Mouse (Mus musculus): ENCODE data around the gene Gabrg2. TPM values are rescaled to one million over a fixed set of nuclear protein-coding genes. Genes with fewer than 3 reads are reported as not detected.

Gabrg2 gene
- polyA plus RNA-seq (2015; fragmentation: Nextera tagmentation; extraction: Ambion mirVana), result not detected in 2 replicates

DNA sequence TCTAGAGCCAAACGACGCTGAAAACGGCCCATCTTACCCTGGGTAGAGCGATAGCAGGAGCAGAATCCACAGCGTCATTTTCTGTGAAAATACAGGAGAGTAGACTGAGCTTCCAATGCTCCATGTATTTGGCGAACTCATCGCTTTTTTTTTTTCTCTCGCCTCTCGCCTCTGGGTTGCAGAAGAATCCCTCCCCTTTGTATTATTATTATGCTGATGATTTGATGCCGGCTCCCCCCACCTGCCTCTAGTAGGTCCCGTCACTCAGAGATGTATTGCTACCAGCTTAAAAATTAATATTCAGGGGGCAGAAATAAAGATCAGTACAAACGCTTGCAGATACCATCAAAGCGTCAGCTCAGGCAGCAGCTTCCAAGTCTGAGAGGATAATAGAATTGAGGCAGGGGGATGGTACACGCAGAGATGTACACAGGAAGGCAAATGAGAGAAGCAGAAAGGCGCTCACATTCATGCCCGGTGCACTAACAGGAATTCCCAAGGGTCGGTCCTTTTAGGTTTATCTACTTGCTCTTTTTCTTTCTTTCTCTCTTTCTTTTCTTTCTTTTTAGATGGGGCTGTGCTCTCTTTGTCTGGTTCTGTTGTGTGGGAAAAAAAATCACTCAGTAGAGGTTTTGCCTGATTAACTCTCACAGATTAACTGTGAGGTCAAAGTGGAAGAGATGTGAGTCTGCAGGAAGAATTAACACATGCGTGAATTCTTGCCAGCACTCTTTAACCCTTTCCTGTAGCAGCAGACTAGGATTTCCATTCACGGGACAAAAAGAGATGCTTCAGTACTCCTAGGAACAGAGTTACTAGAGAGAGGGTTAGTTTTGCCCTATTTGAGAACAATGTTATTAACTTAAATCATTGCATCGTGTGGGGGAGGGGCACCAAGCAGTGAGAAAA, at the start of gene Gabrg2:
Gene Gabrg2 (minus strand): TSS at position 668 of the 909 bp plus-strand sequence.
- 8% methylated on average over 20 of the region's 20 CpGs for WGBS (ENCODE audit: insufficient replicate concordance)
- no peaks in the 10 kb centered on the region for H3K4me1 ChIP-seq (ENCODE audit: control insufficient read depth, low read depth, low read length)
- ATAC-seq (ENCODE audit: low read depth), result no peak
- H3K27me3 ChIP-seq (ENCODE audit: control insufficient read depth, insufficient read depth, low read depth, low read length), result no peaks in the 10 kb centered on the region
- H3K36me3 ChIP-seq (ENCODE audit: control insufficient read depth, insufficient read depth), result no peaks in the 10 kb centered on the region
- H3K9ac ChIP-seq (ENCODE audit: low read depth, low read length), result no peak within 1 kb of the TSS
- no peak within 1 kb of the TSS for H3K27ac ChIP-seq (ENCODE audit: low read length)
- H3K9me3 ChIP-seq (replicated peaks; ENCODE audit: control insufficient read depth, low read length), result no peaks in the 10 kb centered on the region
- H3K4me3 ChIP-seq (ENCODE audit: low read depth, low read length), result no peak within 1 kb of the TSS
- H3K4me2 ChIP-seq (ENCODE audit: low read depth, low read length), result no peak within 1 kb of the TSS

DNA sequence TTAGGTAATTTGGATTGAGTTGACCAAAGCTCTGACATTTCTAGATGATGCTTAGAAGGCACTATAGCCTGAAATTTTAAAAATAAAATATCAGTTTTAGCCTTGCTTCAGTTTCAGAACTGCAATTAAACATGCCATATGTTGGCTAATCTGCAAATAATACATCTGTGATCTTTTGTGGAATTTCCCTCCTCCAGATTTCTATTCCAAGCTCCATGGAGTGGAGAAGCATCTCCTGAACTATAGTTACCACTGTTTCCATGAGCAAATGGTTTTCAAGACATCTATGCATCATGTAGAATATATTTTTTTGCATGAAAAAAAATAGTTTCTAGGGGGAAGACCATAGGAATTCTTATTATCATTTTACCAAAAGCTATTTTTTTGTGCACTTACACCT, 47.5 kb upstream of the Gabrg2 start:
- no peak for ATAC-seq (ENCODE audit: low read depth)
- Histone ChIP-seq H3K9ac (ENCODE audit: low read depth, low read length) (no peak overlapping the region), H3K9me3 (replicated peaks; ENCODE audit: control insufficient read depth, low read length) (no peaks in the 10 kb centered on the region), H3K27me3 (ENCODE audit: control insufficient read depth, insufficient read depth, low read depth, low read length) (no peaks in the 10 kb centered on the region), H3K36me3 (ENCODE audit: control insufficient read depth, insufficient read depth) (no peaks in the 10 kb centered on the region), H3K4me2 (ENCODE audit: low read depth, low read length) (no peak overlapping the region), H3K27ac (ENCODE audit: low read length) (no peak overlapping the region), H3K4me1 (ENCODE audit: control insufficient read depth, low read depth, low read length) (no peaks in the 10 kb centered on the region), H3K4me3 (ENCODE audit: low read depth, low read length) (no peak overlapping the region)

- no peaks in the 10 kb centered on the region for H3K36me3 ChIP-seq (ENCODE audit: control insufficient read depth, insufficient read depth)
- H3K4me3 ChIP-seq (ENCODE audit: low read depth, low read length), result no peak overlapping the region
- WGBS (ENCODE audit: insufficient replicate concordance), result 2% methylated on average over 7 of the region's 7 CpGs
- no peak overlapping the region for H3K9ac ChIP-seq (ENCODE audit: low read depth, low read length)
- no peak overlapping the region for H3K4me2 ChIP-seq (ENCODE audit: low read depth, low read length)
- H3K27ac ChIP-seq (ENCODE audit: low read length), result no peak overlapping the region
- no peak for ATAC-seq (ENCODE audit: low read depth)
- no peaks in the 10 kb centered on the region for H3K4me1 ChIP-seq (ENCODE audit: control insufficient read depth, low read depth, low read length)
- no peaks in the 10 kb centered on the region for H3K27me3 ChIP-seq (ENCODE audit: control insufficient read depth, insufficient read depth, low read depth, low read length)
- H3K9me3 ChIP-seq (replicated peaks; ENCODE audit: control insufficient read depth, low read length), result no peaks in the 10 kb centered on the region
These were observed 1.2 kb downstream of the Gabrg2 start for GRCm38 (mm10) chr11:41999468-41999881.

GRCm38 (mm10) chr11:41980152-41980551, 20.5 kb downstream of the Gabrg2 start:
- H3K4me1 ChIP-seq (ENCODE audit: control insufficient read depth, low read depth, low read length), result no peaks in the 10 kb centered on the region
- no peak overlapping the region for H3K27ac ChIP-seq (ENCODE audit: low read length)
- 56% methylated on average over 6 of the region's 6 CpGs for WGBS (ENCODE audit: insufficient replicate concordance)
- H3K9me3 ChIP-seq (replicated peaks; ENCODE audit: control insufficient read depth, low read length), result no peaks in the 10 kb centered on the region
- ATAC-seq (ENCODE audit: low read depth), result no peak
- H3K9ac ChIP-seq (ENCODE audit: low read depth, low read length), result no peak overlapping the region
- H3K4me3 ChIP-seq (ENCODE audit: low read depth, low read length), result no peak overlapping the region
- H3K27me3 ChIP-seq (ENCODE audit: control insufficient read depth, insufficient read depth, low read depth, low read length), result no peaks in the 10 kb centered on the region
- no peaks in the 10 kb centered on the region for H3K36me3 ChIP-seq (ENCODE audit: control insufficient read depth, insufficient read depth)
- H3K4me2 ChIP-seq (ENCODE audit: low read depth, low read length), result no peak overlapping the region

- H3K4me2 ChIP-seq (ENCODE audit: low read depth, low read length), result no peak overlapping the region
- ATAC-seq (ENCODE audit: low read depth), result no peak
- H3K36me3 ChIP-seq (ENCODE audit: control insufficient read depth, insufficient read depth), result no peaks in the 10 kb centered on the region
- no peak overlapping the region for H3K4me3 ChIP-seq (ENCODE audit: low read depth, low read length)
- no peak overlapping the region for H3K27ac ChIP-seq (ENCODE audit: low read length)
- no peaks in the 10 kb centered on the region for H3K27me3 ChIP-seq (ENCODE audit: control insufficient read depth, insufficient read depth, low read depth, low read length)
- no peaks in the 10 kb centered on the region for H3K4me1 ChIP-seq (ENCODE audit: control insufficient read depth, low read depth, low read length)
- no peaks in the 10 kb centered on the region for H3K9me3 ChIP-seq (replicated peaks; ENCODE audit: control insufficient read depth, low read length)
- no peak overlapping the region for H3K9ac ChIP-seq (ENCODE audit: low read depth, low read length)
These were observed 32.1 kb downstream of the Gabrg2 start for GRCm38 (mm10) chr11:41968595-41968994.

- H3K4me2 ChIP-seq (ENCODE audit: low read depth, low read length), result no peak overlapping the region
- H3K27me3 ChIP-seq (ENCODE audit: control insufficient read depth, insufficient read depth, low read depth, low read length), result no peaks in the 10 kb centered on the region
- H3K9me3 ChIP-seq (replicated peaks; ENCODE audit: control insufficient read depth, low read length), result no peaks in the 10 kb centered on the region
- no peaks in the 10 kb centered on the region for H3K4me1 ChIP-seq (ENCODE audit: control insufficient read depth, low read depth, low read length)
- ATAC-seq (ENCODE audit: low read depth), result no peak
- WGBS (ENCODE audit: insufficient replicate concordance), result 72% methylated on average over 8 of the region's 8 CpGs
- H3K27ac ChIP-seq (ENCODE audit: low read length), result no peak overlapping the region
- no peak overlapping the region for H3K9ac ChIP-seq (ENCODE audit: low read depth, low read length)
- no peak overlapping the region for H3K4me3 ChIP-seq (ENCODE audit: low read depth, low read length)
- no peaks in the 10 kb centered on the region for H3K36me3 ChIP-seq (ENCODE audit: control insufficient read depth, insufficient read depth)
These were observed 38.0 kb downstream of the Gabrg2 start for GRCm38 (mm10) chr11:41962706-41963105.

DNA sequence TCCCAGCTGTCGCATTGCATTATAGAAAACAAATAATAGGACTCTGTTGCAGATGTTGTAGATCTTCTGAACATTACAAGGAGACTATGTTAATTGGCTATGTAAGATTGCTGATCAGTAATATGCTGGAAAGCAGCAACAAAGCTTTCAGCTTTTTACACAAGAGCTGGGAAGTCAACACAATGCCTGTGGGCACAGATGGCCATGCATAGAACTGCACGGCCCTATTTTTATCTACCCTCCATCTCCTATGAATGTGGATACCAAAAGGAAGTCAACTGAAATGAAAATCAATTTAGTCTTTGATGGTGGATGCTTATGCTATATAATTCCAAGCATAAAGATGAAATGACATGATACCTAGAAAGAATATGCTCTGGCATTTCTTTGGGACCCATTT, 47.1 kb downstream of the Gabrg2 start:
- Histone ChIP-seq H3K27me3 (ENCODE audit: control insufficient read depth, insufficient read depth, low read depth, low read length) (no peaks in the 10 kb centered on the region), H3K9ac (ENCODE audit: low read depth, low read length) (no peak overlapping the region), H3K4me2 (ENCODE audit: low read depth, low read length) (no peak overlapping the region), H3K4me1 (ENCODE audit: control insufficient read depth, low read depth, low read length) (no peaks in the 10 kb centered on the region), H3K4me3 (ENCODE audit: low read depth, low read length) (no peak overlapping the region), H3K27ac (ENCODE audit: low read length) (no peak overlapping the region), H3K9me3 (replicated peaks; ENCODE audit: control insufficient read depth, low read length) (no peaks in the 10 kb centered on the region), H3K36me3 (ENCODE audit: control insufficient read depth, insufficient read depth) (no peaks in the 10 kb centered on the region)
- 43% methylated on average over 2 of the region's 2 CpGs for WGBS (ENCODE audit: insufficient replicate concordance)
- no peak for ATAC-seq (ENCODE audit: low read depth)

DNA sequence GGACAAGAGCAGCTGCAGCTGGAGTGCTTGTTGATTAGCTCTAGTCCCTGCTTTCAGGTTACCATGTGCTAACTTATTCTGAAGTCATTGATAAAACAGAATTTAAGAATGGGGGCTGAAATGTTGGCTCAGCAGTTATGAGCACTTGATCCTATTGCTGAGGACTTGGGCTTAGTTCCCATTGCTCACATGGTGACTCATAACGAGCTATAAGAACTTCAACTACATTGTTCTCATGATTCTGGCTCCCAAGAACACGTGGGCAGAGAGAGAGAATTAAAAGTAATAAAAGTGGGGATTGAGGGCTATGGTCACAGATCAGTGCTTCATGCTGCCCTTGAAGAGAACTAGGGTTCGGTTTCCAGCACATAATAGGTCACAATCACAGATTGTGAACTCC, 48.8 kb downstream of the Gabrg2 start:
- no peak overlapping the region for H3K4me2 ChIP-seq (ENCODE audit: low read depth, low read length)
- H3K27me3 ChIP-seq (ENCODE audit: control insufficient read depth, insufficient read depth, low read depth, low read length), result no peaks in the 10 kb centered on the region
- no peak for ATAC-seq (ENCODE audit: low read depth)
- no peaks in the 10 kb centered on the region for H3K9me3 ChIP-seq (replicated peaks; ENCODE audit: control insufficient read depth, low read length)
- H3K27ac ChIP-seq (ENCODE audit: low read length), result no peak overlapping the region
- WGBS (ENCODE audit: insufficient replicate concordance), result 34% methylated on average over 3 of the region's 3 CpGs
- no peaks in the 10 kb centered on the region for H3K36me3 ChIP-seq (ENCODE audit: control insufficient read depth, insufficient read depth)
- no peaks in the 10 kb centered on the region for H3K4me1 ChIP-seq (ENCODE audit: control insufficient read depth, low read depth, low read length)
- no peak overlapping the region for H3K4me3 ChIP-seq (ENCODE audit: low read depth, low read length)
- H3K9ac ChIP-seq (ENCODE audit: low read depth, low read length), result no peak overlapping the region

DNA sequence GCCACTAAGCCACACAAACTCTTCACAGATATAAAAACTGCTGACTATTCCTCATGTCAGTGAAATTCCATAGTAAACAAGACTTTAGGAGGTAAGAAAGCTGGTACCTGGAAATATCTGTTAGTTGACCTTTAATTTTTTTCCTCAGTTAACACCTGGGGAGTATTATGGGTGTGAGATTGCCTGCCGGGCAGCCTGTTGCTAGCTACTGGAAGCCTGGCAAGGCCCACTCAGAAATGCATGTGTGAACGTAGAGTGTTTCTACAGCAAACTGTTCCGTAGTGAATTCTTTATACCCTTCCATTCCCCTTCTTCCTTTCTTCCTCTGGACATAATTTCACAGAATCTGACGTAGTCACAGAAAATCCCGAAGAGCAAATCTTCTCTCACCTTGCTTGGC, 55.2 kb downstream of the Gabrg2 start:
- Histone ChIP-seq H3K4me1 (ENCODE audit: control insufficient read depth, low read depth, low read length) (no peaks in the 10 kb centered on the region), H3K4me3 (ENCODE audit: low read depth, low read length) (no peak overlapping the region), H3K27me3 (ENCODE audit: control insufficient read depth, insufficient read depth, low read depth, low read length) (no peaks in the 10 kb centered on the region), H3K9ac (ENCODE audit: low read depth, low read length) (no peak overlapping the region), H3K4me2 (ENCODE audit: low read depth, low read length) (no peak overlapping the region), H3K36me3 (ENCODE audit: control insufficient read depth, insufficient read depth) (no peaks in the 10 kb centered on the region), H3K27ac (ENCODE audit: low read length) (no peak overlapping the region), H3K9me3 (replicated peaks; ENCODE audit: control insufficient read depth, low read length) (no peaks in the 10 kb centered on the region)
- 71% methylated on average over 5 of the region's 5 CpGs for WGBS (ENCODE audit: insufficient replicate concordance)
- no peak for ATAC-seq (ENCODE audit: low read depth)
